Mouse (Mus musculus): Measurements from ENCODE around the gene Ccdc88c. TPM values are rescaled to one million over a fixed set of nuclear protein-coding genes. Genes with fewer than 3 reads are reported as not detected.

Ccdc88c gene
- total RNA-seq, 4 experiments from 2014 or later = 30.2 to 38.8 (median 34.7) TPM

GRCm38 (mm10) chr12:100934796-100935195 lies 94.1 kb downstream of the Ccdc88c start:
- DNase-seq (ENCODE audit: low spot score in 2 of 2) = no peak

GRCm38 (mm10) chr12:100931653-100932052 lies 97.2 kb downstream of the Ccdc88c start:
- no peak for DNase-seq (ENCODE audit: low spot score in 2 of 2)

- DNase-seq (ENCODE audit: low spot score in 2 of 2) = no peak
Observed at GRCm38 (mm10) chr12:100928286-100928685, 100.6 kb downstream of the Ccdc88c start.

- DNase-seq (ENCODE audit: low spot score in 2 of 2) = peak in 1 of 2 experiments; percentile 57
Observed at GRCm38 (mm10) chr12:100925644-100926619, 102.9 kb downstream of the Ccdc88c start.

GRCm38 (mm10) chr12:100924646-100925339 lies 104.1 kb downstream of the Ccdc88c start:
- no peak for DNase-seq (ENCODE audit: low spot score in 2 of 2)

GRCm38 (mm10) chr12:100910731-100911130 lies 118.1 kb downstream of the Ccdc88c start:
- DNase-seq (ENCODE audit: low spot score in 2 of 2) = peak in 1 of 2 experiments; percentile 52

GRCm38 (mm10) chr12:100909765-100910164 lies 119.1 kb downstream of the Ccdc88c start:
- DNase-seq (ENCODE audit: low spot score in 2 of 2) = no peak

GRCm38 (mm10) chr12:100908298-100909034 lies 120.4 kb downstream of the Ccdc88c start:
- no peak for DNase-seq (ENCODE audit: low spot score in 2 of 2)

GRCm38 (mm10) chr12:100907598-100908297 lies 121.1 kb downstream of the Ccdc88c start, which contains the start of gene Gpr68:
TSS of gene Gpr68 (minus strand) at chr12:100908198.
- DNase-seq (ENCODE audit: low spot score in 2 of 2) = no peak

- DNase-seq (ENCODE audit: low spot score in 2 of 2) = no peak
Observed at GRCm38 (mm10) chr12:100906861-100907260, 122.0 kb downstream of the Ccdc88c start.

- no peak for DNase-seq (ENCODE audit: low spot score in 2 of 2)
Observed at GRCm38 (mm10) chr12:100903761-100904160, 125.1 kb downstream of the Ccdc88c start.

GRCm38 (mm10) chr12:100901386-100901785 lies 127.5 kb downstream of the Ccdc88c start:
- no peak for DNase-seq (ENCODE audit: low spot score in 2 of 2)

GRCm38 (mm10) chr12:100900901-100901300 lies 128.0 kb downstream of the Ccdc88c start:
- DNase-seq (ENCODE audit: low spot score in 2 of 2) = no peak

- DNase-seq (ENCODE audit: low spot score in 2 of 2) = peak in 1 of 2 experiments; percentile 38
Observed at GRCm38 (mm10) chr12:100899111-100899640, 129.7 kb downstream of the Ccdc88c start.

GRCm38 (mm10) chr12:100897736-100898650 lies 130.9 kb downstream of the Ccdc88c start:
- DNase-seq (ENCODE audit: low spot score in 2 of 2) = no peak

GRCm38 (mm10) chr12:100896661-100897060 lies 132.2 kb downstream of the Ccdc88c start:
- no peak for DNase-seq (ENCODE audit: low spot score in 2 of 2)

GRCm38 (mm10) chr12:100895504-100895903 lies 133.4 kb downstream of the Ccdc88c start:
- DNase-seq (ENCODE audit: low spot score in 2 of 2) = no peak

GRCm38 (mm10) chr12:100890548-100890947 lies 138.3 kb downstream of the Ccdc88c start:
- DNase-seq (ENCODE audit: low spot score in 2 of 2) = no peak

GRCm38 (mm10) chr12:100887801-100888258 lies 141.0 kb downstream of the Ccdc88c start:
- DNase-seq (ENCODE audit: low spot score in 2 of 2) = peak; percentile 63 to 69

Measured in layer of hippocampus, adult 8-10 months (tissue).